Mouse (Mus musculus) spleen, adult 2 months (tissue): ENCODE measurements at regions not wholly inside any gene's neighbourhood (a gene's known extent, or its start where the extent isn't known, plus 50 kb on each side); places are given as distances from the start of the nearest gene placed in this dataset.

Experiments used
- DNase-seq, 2 experiments: peaks; one replicate each; pipeline versions ENCODE4 v3.0.0 to v3.0.0-alpha.2; 2012 to 2021; ENCODE audit warnings: low spot score in 2 of 2, low read depth in 1 of 2
- H3K27ac ChIP-seq: fragments of 200-500 bp; 2 replicates; pipeline ENCODE4 v1.5.1; 2012; ENCODE audit warnings: low read length, inconsistent platforms; ENCODE audit not compliant: insufficient read depth
- H3K27me3 ChIP-seq: fragments of 200-500 bp; 2 replicates; pipeline ENCODE4 v1.6.1; 2012; ENCODE audit warnings: mild to moderate bottlenecking, moderate library complexity, low read length, inconsistent platforms; ENCODE audit not compliant: control insufficient read depth, insufficient read depth
- H3K36me3 ChIP-seq: fragments of 200-500 bp; 2 replicates; pipeline ENCODE4 v1.6.1; 2012; ENCODE audit warnings: mild to moderate bottlenecking, low read length, inconsistent platforms; ENCODE audit not compliant: control insufficient read depth, insufficient read depth
- H3K4me1 ChIP-seq: fragments of 200-500 bp; 2 replicates; pipeline ENCODE4 v1.6.1; 2011; ENCODE audit warnings: inconsistent platforms; ENCODE audit not compliant: control insufficient read depth, insufficient read depth, insufficient read length
- H3K4me3 ChIP-seq: fragments of 200-500 bp; 2 replicates; pipeline ENCODE4 v1.5.1; 2011; ENCODE audit warnings: mild to moderate bottlenecking, inconsistent platforms; ENCODE audit not compliant: insufficient read depth, insufficient read length; ENCODE audit errors: extremely low read depth
- CTCF ChIP-seq: fragments of 200-500 bp; IDR thresholded peaks from 2 replicates; pipeline ENCODE4 v1.5.1; 2011; ENCODE audit warnings: mild to moderate bottlenecking, inconsistent platforms; ENCODE audit not compliant: insufficient read depth, insufficient read length, insufficient replicate concordance; ENCODE audit errors: extremely low read depth
- POLR2A ChIP-seq: fragments of 200-500 bp; IDR thresholded peaks from 2 replicates; pipeline ENCODE4 v1.6.1; 2011; ENCODE audit warnings: low read depth, low read length, inconsistent platforms
- WGBS: fragments of 180-500 bp; shearing (Covaris S2); methylation state at CpG from one replicate; pipeline ENCODE4 v1.1.7; 2018; 5-methylcytosine and 5-hydroxymethylcytosine counted together

DNA sequence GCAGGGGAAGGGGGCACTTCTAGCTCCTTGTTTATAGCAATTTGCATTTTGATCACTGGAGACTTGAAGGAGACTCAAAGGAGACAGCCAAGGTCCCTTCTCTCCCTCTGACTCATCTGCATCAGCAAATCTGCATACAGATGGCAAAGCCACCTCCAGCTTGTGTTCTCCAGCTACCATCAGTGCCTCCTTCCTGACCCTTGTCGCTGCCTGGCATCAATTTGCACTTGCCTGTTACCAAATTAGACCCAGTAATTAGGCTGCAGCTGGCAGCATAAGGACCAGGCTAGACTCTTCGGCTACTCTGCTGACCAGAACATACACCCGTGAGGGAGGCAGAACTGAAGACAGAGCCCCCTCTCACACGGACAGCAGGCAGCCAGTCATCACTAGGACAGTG, 177.5 kb upstream of the Ppp2r2d start:
- Histone ChIP-seq H3K4me1 (no peaks in the 10 kb centered on the region), H3K27me3 (no peaks in the 10 kb centered on the region), H3K4me3 (no peak overlapping the region), H3K27ac (no peak overlapping the region), H3K36me3 (no peaks in the 10 kb centered on the region)
- 21% methylated on average over 4 of the region's 4 CpGs for WGBS
- DNase-seq = no peak
- TF ChIP-seq POLR2A (no peak), CTCF (no peak)

DNA sequence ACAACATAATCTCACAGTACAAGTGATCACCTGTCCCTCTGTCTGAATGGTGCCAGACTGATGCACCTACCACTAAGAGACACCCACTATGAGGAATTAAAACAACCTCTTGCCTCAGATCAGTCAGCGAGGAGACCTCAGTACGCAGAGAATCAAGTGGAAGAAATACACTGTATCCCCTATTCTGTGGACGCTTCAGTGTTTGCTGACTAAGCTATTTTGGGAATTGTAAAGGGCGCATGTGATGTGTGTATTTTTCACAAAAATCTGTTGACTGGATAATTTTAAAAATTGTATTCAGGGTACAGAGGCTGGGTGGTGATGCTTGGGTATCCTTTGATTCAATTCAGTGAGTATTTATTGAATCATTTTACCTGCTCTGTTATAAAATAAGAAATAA, 185.8 kb upstream of the Ppp2r2d start:
- no peak overlapping the region for H3K27ac ChIP-seq
- no peak for TF ChIP-seq POLR2A
- no peak for TF ChIP-seq CTCF
- H3K4me3 ChIP-seq = no peak overlapping the region
- no peaks in the 10 kb centered on the region for H3K27me3 ChIP-seq
- no peak for DNase-seq
- H3K4me1 ChIP-seq = no peaks in the 10 kb centered on the region
- H3K36me3 ChIP-seq = no peaks in the 10 kb centered on the region
- 87% methylated on average over 4 of the region's 4 CpGs for WGBS

DNA sequence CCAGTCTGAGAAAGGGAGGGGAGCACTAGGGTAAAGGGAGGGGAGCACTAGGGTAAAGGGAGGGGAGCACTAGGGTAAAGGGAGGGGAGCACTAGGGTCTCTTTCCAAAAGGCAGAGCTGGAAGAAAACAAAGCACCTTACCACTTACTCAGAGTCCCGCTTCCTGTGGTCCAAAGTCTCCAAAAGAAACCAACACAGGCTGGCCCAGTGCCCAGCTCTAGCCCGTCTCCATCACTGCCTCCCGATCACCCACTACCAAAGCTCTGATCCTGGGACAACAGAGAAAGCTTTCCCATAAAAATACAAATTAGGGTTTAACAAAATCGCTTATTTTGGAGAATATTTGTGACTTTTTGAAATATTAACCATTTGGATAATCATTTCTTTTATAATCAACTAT, 188.4 kb upstream of the Ppp2r2d start:
- no peak for TF ChIP-seq POLR2A
- TF ChIP-seq CTCF = no peak
- Histone ChIP-seq H3K27ac (no peak overlapping the region), H3K4me3 (no peak overlapping the region), H3K27me3 (no peaks in the 10 kb centered on the region), H3K4me1 (no peaks in the 10 kb centered on the region), H3K36me3 (no peaks in the 10 kb centered on the region)
- DNase-seq = no peak
- 84% methylated on average over 4 of the region's 4 CpGs for WGBS

DNA sequence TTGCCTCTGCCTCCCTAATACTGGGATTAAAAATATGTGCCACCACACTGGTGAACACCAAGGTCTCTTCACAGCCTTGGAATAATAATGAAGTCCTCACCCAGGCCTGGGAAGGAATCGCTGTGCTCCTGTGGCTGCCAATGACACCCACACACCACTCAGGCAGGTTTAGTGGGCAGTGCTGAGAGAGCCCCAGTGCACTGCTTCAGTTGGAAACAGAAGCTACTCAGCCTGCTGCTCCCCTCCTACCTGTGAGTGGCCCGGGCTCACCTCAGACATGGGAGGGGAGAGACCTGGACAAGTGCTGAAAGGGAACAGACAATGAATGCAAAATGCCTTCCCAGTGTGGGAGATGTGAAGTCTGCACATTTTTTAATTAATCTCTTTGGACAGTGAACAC, 188.8 kb upstream of the Ppp2r2d start:
- H3K27me3 ChIP-seq = no peaks in the 10 kb centered on the region
- WGBS = 82% methylated on average over 2 of the region's 2 CpGs
- no peaks in the 10 kb centered on the region for H3K36me3 ChIP-seq
- H3K4me3 ChIP-seq = no peak overlapping the region
- no peaks in the 10 kb centered on the region for H3K4me1 ChIP-seq
- no peak for DNase-seq
- H3K27ac ChIP-seq = no peak overlapping the region
- TF ChIP-seq CTCF = no peak
- TF ChIP-seq POLR2A = no peak

DNA sequence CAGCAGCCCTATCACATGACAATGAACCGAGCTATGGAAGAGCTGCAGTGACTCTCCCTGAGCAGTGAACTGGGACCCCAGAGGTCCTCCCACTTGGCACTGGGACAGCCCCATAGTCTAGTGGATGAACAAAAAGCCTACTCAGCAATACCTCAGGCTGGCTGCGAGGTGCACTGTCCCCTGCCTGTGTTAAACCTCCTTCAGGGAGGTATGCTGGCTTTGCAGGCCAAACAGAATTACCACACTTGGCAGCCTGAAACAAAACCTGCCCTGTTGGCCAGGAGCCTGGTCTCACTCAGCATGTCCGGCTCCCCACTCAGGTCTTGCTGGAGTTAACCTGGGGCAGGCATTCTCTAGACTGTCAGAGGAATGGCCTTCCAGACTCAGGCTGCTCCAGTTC, 189.9 kb upstream of the Ppp2r2d start:
- H3K27me3 ChIP-seq = no peaks in the 10 kb centered on the region
- H3K4me3 ChIP-seq = no peak overlapping the region
- H3K4me1 ChIP-seq = no peaks in the 10 kb centered on the region
- WGBS = 87% methylated on average over 3 of the region's 3 CpGs
- TF ChIP-seq CTCF (no peak), POLR2A (no peak)
- H3K27ac ChIP-seq = no peak overlapping the region
- no peak for DNase-seq
- H3K36me3 ChIP-seq = no peaks in the 10 kb centered on the region

DNA sequence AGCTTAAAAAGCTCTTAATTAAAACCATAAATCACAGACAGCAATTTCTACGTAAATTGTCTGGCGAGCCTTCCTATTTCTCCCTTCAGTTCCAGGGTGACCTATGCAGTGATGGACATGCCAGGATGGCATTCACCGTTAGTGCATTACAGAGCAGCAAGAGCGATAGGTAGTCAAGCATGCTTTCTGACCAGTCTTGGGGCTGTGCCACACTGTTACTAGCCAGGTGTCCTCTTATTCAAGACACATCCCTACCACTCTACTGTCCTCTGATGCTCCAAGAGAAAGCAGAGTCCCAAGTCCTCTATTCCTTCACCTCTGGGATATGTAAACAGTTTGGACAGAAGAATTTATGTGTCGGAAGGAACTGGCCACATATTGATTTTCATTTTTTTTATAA, 194.9 kb upstream of the Ppp2r2d start:
- no peaks in the 10 kb centered on the region for H3K36me3 ChIP-seq
- no peak overlapping the region for H3K4me3 ChIP-seq
- TF ChIP-seq CTCF = no peak
- TF ChIP-seq POLR2A = no peak
- no peaks in the 10 kb centered on the region for H3K27me3 ChIP-seq
- 85% methylated on average over 5 of the region's 5 CpGs for WGBS
- H3K27ac ChIP-seq = no peak overlapping the region
- no peaks in the 10 kb centered on the region for H3K4me1 ChIP-seq
- DNase-seq = no peak

DNA sequence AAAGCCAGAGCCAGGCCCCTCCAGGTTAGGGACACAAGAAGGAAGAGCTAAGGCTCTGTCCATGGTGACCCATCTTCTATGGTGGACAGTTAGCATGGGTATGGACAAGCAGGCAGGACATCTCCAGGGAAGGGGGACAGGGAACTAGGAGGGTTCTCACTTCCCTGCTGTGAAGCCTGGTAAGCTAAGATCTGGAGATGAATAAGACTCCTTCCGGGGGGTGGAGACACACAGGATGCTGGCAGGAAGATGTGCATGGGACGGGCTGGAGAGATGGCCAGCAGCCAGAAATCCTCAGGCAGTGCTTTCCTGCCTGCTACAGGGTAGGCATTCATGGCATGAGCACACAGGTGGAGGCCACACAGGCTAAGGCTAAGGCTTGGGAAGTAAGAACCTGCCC, 198.2 kb upstream of the Ppp2r2d start:
- TF ChIP-seq POLR2A = no peak
- TF ChIP-seq CTCF = no peak
- Histone ChIP-seq H3K4me3 (no peak overlapping the region), H3K36me3 (no peaks in the 10 kb centered on the region), H3K4me1 (no peaks in the 10 kb centered on the region), H3K27me3 (no peaks in the 10 kb centered on the region), H3K27ac (no peak overlapping the region)
- DNase-seq = no peak
- 70% methylated on average over 2 of the region's 2 CpGs for WGBS

DNA sequence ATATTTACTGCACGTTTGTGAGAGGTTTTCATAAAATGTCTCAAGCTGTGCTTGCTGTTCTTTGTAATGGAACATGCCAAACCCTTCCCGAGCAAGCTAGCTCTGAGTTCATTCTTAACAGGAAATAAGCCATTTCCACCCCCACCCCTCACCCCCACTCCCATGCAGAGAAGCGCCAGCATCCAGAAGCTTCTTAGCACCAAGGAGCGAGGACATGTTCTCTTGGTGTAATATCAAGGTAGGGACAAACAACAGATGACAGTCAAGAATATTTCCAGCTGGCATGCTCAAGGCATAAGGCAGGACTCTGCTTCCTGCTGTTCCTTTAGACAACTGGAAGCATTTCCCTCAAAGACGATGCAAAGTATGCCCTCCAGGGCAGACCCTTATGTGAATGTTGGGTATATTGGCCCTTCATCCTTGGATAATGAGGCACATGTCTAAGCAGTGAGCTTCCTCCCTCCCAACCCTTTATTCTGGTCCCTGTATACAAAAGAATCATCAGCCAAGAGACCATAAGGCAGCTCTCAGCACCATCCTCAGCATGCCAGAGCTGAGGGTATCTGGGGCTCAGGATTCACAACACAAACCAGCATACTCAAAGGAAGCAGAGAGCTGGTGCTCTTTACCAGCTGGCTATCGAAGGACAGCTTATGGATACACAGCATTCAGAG, 205.2 kb upstream of the Ppp2r2d start:
- TF ChIP-seq CTCF (no peak), POLR2A (no peak)
- no peak for DNase-seq
- H3K27me3 ChIP-seq = no peaks in the 10 kb centered on the region
- no peak overlapping the region for H3K4me3 ChIP-seq
- H3K4me1 ChIP-seq = no peaks in the 10 kb centered on the region
- H3K27ac ChIP-seq = no peak overlapping the region
- WGBS = 59% methylated on average over 6 of the region's 6 CpGs
- H3K36me3 ChIP-seq = no peaks in the 10 kb centered on the region
